Mouse (Mus musculus) spleen, embryonic (tissue): ENCODE data around the gene Olfr771.
"Not testable (repeated sequence)": the region's sequence is repeated elsewhere in the genome, so short reads cannot be mapped to it uniquely, and the experiment has no call there.

Source experiments
- CTCF ChIA-PET: fragments of 350-600 bp; sonication (Branson Sonifier 250); formaldehyde crosslinking; loops from one replicate; lab custom pipeline; 2022; lab: Charles Lee

Gene Olfr771

DNA sequence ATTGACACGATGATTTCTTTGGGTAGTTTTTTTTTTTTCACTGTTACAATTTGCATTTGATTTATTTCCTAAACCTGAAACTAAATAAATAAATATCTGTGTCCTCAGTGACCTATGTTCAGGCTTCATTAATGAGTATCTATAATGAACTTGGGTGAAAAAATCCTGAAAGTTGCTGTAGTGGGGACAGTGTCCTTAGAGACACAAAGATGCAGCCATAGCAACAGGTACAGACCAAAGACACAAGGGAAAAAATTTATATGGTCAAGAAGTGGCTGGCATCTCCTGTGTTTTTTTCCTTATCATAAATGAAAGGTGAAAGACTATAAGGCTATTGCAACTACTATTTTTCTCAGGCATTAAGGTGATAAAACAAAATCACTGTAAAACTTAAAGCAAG is at the start of gene Olfr771:
Gene Olfr771, minus strand, starts transcription at position 101 of the 400 bp plus-strand sequence.
- CTCF ChIA-PET = no interaction called here

DNA sequence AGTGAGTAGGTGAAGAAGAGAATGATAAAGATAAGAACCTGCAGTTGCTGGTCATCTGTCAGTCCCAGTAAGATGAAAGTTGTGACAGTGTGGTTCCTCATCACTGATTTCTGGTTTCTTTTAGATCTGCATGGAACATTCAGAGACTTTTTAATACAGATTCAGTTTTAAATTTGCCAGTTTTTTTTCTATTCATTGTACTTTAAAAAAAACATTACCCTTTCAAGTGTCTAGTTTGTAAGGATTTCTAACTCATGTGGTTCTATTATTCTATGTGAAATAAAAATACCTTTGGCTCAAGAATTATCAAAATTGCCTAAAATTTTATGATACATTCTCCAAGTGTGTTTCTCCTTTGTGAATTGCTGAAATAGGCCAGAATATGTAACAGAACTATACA is 22.8 kb upstream of the Olfr771 start, which contains the start of gene Olfr773:
Gene Olfr773, minus strand, starts transcription at position 101 of the 400 bp plus-strand sequence.
- CTCF ChIA-PET = not testable (repeated sequence)

DNA sequence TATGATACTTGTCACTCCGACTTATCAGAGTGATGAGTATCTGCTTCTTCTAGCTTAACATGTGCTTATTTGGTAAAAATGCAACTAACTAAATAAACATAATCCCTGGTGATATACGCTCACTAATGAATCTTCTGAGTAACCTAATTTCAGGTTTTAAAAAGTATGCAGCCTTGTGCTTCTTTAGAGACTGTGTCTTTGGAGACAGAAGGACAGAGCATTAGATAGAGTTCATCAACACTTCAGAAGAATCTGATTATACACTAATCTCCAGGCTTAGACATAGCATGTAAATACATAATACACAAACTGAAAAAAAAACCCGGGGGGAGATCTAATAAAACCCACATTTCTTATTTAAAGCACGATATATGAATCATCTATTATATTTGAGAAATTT is 13.3 kb upstream of the Olfr771 start, which contains the start of gene Olfr772:
Gene Olfr772, minus strand, starts transcription at position 101 of the 400 bp plus-strand sequence.
- CTCF ChIA-PET = not testable (repeated sequence)

DNA sequence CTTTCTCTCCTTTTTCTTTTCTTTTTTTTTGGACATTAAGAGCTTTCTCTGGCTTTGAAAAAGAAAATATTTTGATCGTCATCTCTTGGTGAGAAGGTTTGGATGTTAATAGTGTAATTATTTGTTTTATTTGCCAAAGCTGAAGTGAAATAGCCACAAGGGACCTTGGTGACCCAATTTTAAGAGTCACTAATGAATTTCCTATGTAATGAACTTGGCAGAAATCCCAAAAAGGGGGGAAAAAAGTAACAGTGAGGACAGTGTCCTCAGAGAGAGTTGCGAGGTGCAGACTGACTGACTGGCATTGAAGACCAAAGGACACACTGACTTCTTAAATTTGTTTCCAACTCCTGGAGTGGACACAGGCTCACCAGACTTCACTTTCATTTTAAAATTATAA is 25.7 kb downstream of the Olfr771 start, which contains the start of gene Olfr770:
Gene Olfr770, minus strand, starts transcription at position 101 of the 400 bp plus-strand sequence.
- CTCF ChIA-PET = no interaction called here

DNA sequence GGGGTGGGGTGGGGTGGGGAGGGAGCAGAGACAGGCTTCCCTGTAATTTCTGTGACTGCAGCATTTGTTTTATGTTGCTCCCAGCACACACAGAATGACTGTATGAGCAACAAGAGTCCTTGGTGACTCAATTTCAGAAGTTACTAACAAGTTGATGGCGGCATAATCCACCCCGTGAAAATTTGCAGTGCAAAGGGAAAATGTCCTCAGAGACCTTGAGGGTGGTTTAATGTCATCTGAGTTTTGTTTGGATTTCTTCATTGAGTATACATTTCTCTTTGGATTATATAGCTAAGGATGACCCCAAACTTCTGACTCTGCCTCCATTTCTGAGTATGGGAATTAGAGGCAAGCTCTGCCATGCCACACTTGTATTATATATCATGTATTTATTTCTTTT is 46.8 kb downstream of the Olfr771 start, which contains the start of gene Olfr769:
Gene Olfr769, minus strand, starts transcription at position 101 of the 400 bp plus-strand sequence.
- CTCF ChIA-PET = no interaction called here

DNA sequence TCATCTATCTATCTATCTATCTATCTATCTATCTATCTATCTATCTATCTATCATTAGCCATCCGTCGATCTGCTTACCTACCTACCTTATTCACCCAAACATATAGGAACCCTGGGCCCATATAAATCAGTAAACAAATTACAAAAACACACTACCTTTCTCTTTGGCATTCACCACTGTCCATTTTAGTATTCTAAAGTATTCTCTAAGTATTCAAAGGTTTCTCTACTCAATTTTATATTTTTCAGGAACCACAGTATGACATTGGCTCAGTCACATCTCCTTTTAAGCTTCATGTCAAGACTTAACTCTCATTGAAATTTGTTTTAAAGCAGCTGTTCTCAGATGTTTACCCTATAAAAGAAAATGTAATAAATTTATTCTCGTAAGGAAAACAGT is 49.4 kb downstream of the Olfr771 start:
- CTCF ChIA-PET = no interaction called here
